Mouse (Mus musculus): ENCODE results near the gene Nfib. TPM values are rescaled to one million over a fixed set of nuclear protein-coding genes. Genes with fewer than 3 reads are reported as not detected.
A peak's percentile ranks its signal among the peaks of the same experiment; 100 is the strongest.

Gene Nfib
- polyA plus RNA-seq, 1 experiment from 2014 or later, result 58.4 TPM

DNA sequence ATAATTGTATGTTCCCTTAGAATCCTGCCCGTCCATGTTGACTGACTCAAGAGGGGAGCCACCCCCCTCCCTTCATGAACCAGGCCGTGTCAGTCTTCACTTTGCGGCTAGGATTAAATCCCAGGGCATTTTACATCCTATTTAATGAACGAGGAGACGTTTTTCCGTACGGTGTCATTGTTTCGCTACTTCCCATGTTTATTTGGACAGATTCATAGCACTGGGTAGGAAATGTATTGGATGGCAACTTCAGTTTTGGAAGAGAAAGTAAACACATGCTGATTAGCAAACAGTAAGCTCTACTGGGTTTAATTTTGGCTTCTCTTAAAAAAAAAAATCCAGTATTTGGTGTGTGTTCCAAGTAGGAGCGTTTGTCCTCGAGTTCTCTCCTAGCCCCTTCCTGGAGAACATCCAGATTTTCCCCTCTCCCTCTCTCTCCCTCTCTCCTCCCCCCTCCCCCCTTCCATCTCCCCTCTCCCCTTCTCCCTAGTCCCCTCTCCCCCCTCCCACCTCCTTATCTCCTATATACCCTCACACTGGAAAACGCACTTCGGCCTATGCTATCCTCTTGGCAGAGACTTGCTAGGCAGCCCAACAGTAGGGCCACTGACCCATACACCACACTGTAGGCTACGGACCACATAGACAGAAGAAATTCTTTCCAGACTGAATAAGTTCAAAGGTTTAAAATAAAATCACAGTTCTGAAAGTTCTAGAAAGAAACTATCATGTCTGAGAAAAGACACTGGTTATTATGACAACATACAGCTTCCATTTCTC, 271.4 kb downstream of the Nfib start:
- no peak overlapping the region for H3K9ac ChIP-seq
- H3K27me3 ChIP-seq, result no peaks in the 10 kb centered on the region
- no peaks in the 10 kb centered on the region for H3K36me3 ChIP-seq
- H3K4me1 ChIP-seq, result peaks cover 25% of the 10 kb centered on the region
- 76% methylated on average over 13 of the region's 13 CpGs for WGBS
- H3K9me3 ChIP-seq (replicated peaks), result no peaks in the 10 kb centered on the region
- no peak overlapping the region for H3K4me2 ChIP-seq (replicated peaks)
- H3K4me3 ChIP-seq, result no peak overlapping the region
- H3K27ac ChIP-seq, result no peak overlapping the region
- ATAC-seq (ENCODE audit: low FRiP score), result no peak

GRCm38 (mm10) chr4:82431831-82432230, 273.7 kb downstream of the Nfib start:
- 97% methylated on average over 8 of the region's 8 CpGs for WGBS

GRCm38 (mm10) chr4:82430802-82431201, 274.7 kb downstream of the Nfib start:
- Histone ChIP-seq H3K27ac (no peak overlapping the region), H3K4me2 (replicated peaks) (no peak overlapping the region), H3K36me3 (no peaks in the 10 kb centered on the region), H3K4me1 (peaks cover 11% of the 10 kb centered on the region), H3K4me3 (no peak overlapping the region), H3K9ac (no peak overlapping the region), H3K27me3 (no peaks in the 10 kb centered on the region), H3K9me3 (replicated peaks) (no peaks in the 10 kb centered on the region)
- ATAC-seq (ENCODE audit: low FRiP score), result peak; percentile 48; the same call in 1 of the 2 replicates
- 52% methylated on average over 3 of the region's 3 CpGs for WGBS

More at GRCm38 (mm10) chr4:82431831-82432230, 273.7 kb downstream of the Nfib start:
- Histone ChIP-seq H3K4me3 (no peak overlapping the region), H3K36me3 (no peaks in the 10 kb centered on the region), H3K4me2 (replicated peaks) (no peak overlapping the region), H3K9me3 (replicated peaks) (no peaks in the 10 kb centered on the region), H3K27me3 (no peaks in the 10 kb centered on the region), H3K9ac (no peak overlapping the region), H3K4me1 (peaks cover 15% of the 10 kb centered on the region), H3K27ac (no peak overlapping the region)
- ATAC-seq (ENCODE audit: low FRiP score), result no peak

- WGBS, result 93% methylated on average over 4 of the region's 4 CpGs
- Histone ChIP-seq H3K9me3 (replicated peaks) (no peaks in the 10 kb centered on the region), H3K36me3 (no peaks in the 10 kb centered on the region)
Measured at GRCm38 (mm10) chr4:82426224-82426623, 279.3 kb downstream of the Nfib start.

DNA sequence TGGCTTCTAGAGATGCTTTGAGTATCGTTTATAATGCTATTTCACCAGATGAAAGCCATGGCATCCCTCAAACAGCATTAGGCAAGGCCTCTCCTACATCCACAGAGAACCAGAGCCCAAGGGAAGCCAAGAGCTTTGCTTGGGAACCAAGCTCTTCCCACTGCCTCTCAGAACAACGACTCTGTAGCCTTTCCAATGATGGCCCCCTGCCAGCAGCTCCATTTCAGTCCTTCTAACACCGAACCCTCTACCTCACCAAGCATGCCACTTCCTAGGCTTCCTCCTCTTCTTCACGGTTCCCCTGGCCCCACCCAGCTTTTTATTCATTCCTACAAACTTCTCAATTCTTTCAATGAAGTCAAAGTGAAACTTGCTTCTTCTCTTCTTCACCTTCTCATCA, 287.3 kb downstream of the Nfib start:
- peaks cover 8% of the 10 kb centered on the region; the same call in 1 of the 2 replicates for H3K4me1 ChIP-seq
- WGBS, result 74% methylated on average over 4 of the region's 4 CpGs
- H3K27ac ChIP-seq, result no peak overlapping the region
- no peak overlapping the region for H3K4me2 ChIP-seq (replicated peaks)
- H3K9me3 ChIP-seq (replicated peaks), result no peaks in the 10 kb centered on the region
- H3K9ac ChIP-seq, result no peak overlapping the region
- no peaks in the 10 kb centered on the region for H3K27me3 ChIP-seq
- H3K4me3 ChIP-seq, result no peak overlapping the region
- H3K36me3 ChIP-seq, result no peaks in the 10 kb centered on the region
- no peak for ATAC-seq (ENCODE audit: low FRiP score)

More at GRCm38 (mm10) chr4:82426224-82426623, 279.3 kb downstream of the Nfib start:
- Histone ChIP-seq H3K27me3 (no peaks in the 10 kb centered on the region), H3K4me3 (no peak overlapping the region), H3K4me1 (0 out of 2 replicates have a peak, but pooled peaks cover 7% of the 10 kb centered on the region), H3K4me2 (replicated peaks) (no peak overlapping the region), H3K27ac (no peak overlapping the region), H3K9ac (no peak overlapping the region)
- ATAC-seq (ENCODE audit: low FRiP score), result no peak

GRCm38 (mm10) chr4:82415817-82416216, 289.7 kb downstream of the Nfib start:
- Histone ChIP-seq H3K27me3 (no peaks in the 10 kb centered on the region), H3K4me1 (peaks cover 19% of the 10 kb centered on the region; the same call in 1 of the 2 replicates), H3K9me3 (replicated peaks) (no peaks in the 10 kb centered on the region), H3K27ac (no peak overlapping the region), H3K4me3 (no peak overlapping the region), H3K9ac (no peak overlapping the region), H3K4me2 (replicated peaks) (no peak overlapping the region), H3K36me3 (no peaks in the 10 kb centered on the region)
- ATAC-seq (ENCODE audit: low FRiP score), result no peak
- WGBS, result 78% methylated on average over 4 of the region's 4 CpGs

GRCm38 (mm10) chr4:82412651-82413050, 292.9 kb downstream of the Nfib start:
- WGBS, result 78% methylated on average over 7 of the region's 7 CpGs

DNA sequence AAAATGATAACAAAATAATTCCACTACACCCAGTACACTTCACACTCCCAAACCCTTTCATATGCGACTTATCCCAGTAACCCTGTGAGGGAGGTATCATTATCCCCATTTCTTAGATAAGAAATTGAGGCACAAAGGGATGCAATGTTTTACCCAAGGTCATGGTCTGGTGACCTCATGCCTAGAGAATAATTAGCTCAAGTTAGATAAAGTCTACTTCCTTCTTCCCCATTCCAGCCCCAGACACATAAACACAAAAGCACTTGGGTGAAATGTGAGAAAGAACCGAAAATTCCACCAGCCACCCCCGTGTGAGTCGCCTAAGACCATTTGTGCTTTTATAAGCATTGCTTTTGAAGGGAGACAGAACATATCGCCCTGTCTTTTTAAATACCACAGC, 293.6 kb downstream of the Nfib start:
- Histone ChIP-seq H3K4me1 (peaks cover 32% of the 10 kb centered on the region), H3K4me2 (replicated peaks) (no peak overlapping the region), H3K9me3 (replicated peaks) (no peaks in the 10 kb centered on the region), H3K4me3 (no peak overlapping the region), H3K27ac (no peak overlapping the region), H3K27me3 (no peaks in the 10 kb centered on the region), H3K36me3 (no peaks in the 10 kb centered on the region), H3K9ac (no peak overlapping the region)
- no peak for ATAC-seq (ENCODE audit: low FRiP score)
- WGBS, result 55% methylated on average over 5 of the region's 5 CpGs

More at GRCm38 (mm10) chr4:82412651-82413050, 292.9 kb downstream of the Nfib start:
- H3K27ac ChIP-seq, result no peak overlapping the region
- H3K4me1 ChIP-seq, result peaks cover 32% of the 10 kb centered on the region
- no peaks in the 10 kb centered on the region for H3K27me3 ChIP-seq
- no peaks in the 10 kb centered on the region for H3K9me3 ChIP-seq (replicated peaks)
- H3K9ac ChIP-seq, result no peak overlapping the region
- H3K36me3 ChIP-seq, result no peaks in the 10 kb centered on the region
- no peak overlapping the region for H3K4me2 ChIP-seq (replicated peaks)
- ATAC-seq (ENCODE audit: low FRiP score), result no peak
- no peak overlapping the region for H3K4me3 ChIP-seq

GRCm38 (mm10) chr4:82408463-82409404, 296.8 kb downstream of the Nfib start:
- Histone ChIP-seq H3K4me2 (replicated peaks) (peak overlapping the region; percentile 22), H3K36me3 (no peaks in the 10 kb centered on the region), H3K4me1 (peaks cover 31% of the 10 kb centered on the region), H3K9ac (no peak overlapping the region), H3K27me3 (no peaks in the 10 kb centered on the region), H3K27ac (no peak overlapping the region), H3K4me3 (no peak overlapping the region), H3K9me3 (replicated peaks) (no peaks in the 10 kb centered on the region)
- 48% methylated on average over 22 of the region's 22 CpGs for WGBS
- peak; percentile 72 for ATAC-seq (ENCODE audit: low FRiP score)

GRCm38 (mm10) chr4:82406511-82406910, 299.0 kb downstream of the Nfib start:
- H3K4me2 ChIP-seq (replicated peaks), result no peak overlapping the region
- ATAC-seq (ENCODE audit: low FRiP score), result no peak
- 88% methylated on average over 6 of the region's 6 CpGs for WGBS
- no peak overlapping the region for H3K4me3 ChIP-seq
- H3K9ac ChIP-seq, result no peak overlapping the region
- no peaks in the 10 kb centered on the region for H3K27me3 ChIP-seq
- no peaks in the 10 kb centered on the region for H3K9me3 ChIP-seq (replicated peaks)
- no peak overlapping the region for H3K27ac ChIP-seq
- H3K4me1 ChIP-seq, result peaks cover 29% of the 10 kb centered on the region
- no peaks in the 10 kb centered on the region for H3K36me3 ChIP-seq

DNA sequence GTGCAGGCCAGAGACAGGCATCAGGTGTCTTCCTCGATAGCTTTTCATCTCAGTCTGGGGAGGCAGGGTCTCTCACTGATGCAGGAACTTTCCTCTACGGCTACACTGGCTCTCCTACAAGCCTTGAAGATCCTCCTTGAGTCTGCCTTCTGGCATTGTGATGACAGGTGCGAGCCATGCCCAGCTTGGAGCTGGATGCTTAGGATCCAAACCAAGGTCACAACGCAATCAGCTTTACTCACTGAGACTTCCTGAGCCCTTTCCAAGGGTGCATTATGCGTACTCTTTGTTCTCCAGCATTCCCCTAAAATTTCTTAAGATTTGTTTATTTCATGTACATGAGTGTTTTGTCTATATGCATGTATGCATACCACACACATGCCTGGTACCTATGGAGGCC, 299.8 kb downstream of the Nfib start:
- 90% methylated on average over 5 of the region's 5 CpGs for WGBS
- Histone ChIP-seq H3K36me3 (no peaks in the 10 kb centered on the region), H3K27me3 (no peaks in the 10 kb centered on the region), H3K4me2 (replicated peaks) (no peak overlapping the region), H3K4me1 (peaks cover 33% of the 10 kb centered on the region), H3K27ac (no peak overlapping the region), H3K9me3 (replicated peaks) (no peaks in the 10 kb centered on the region), H3K9ac (no peak overlapping the region), H3K4me3 (no peak overlapping the region)
- no peak for ATAC-seq (ENCODE audit: low FRiP score)

DNA sequence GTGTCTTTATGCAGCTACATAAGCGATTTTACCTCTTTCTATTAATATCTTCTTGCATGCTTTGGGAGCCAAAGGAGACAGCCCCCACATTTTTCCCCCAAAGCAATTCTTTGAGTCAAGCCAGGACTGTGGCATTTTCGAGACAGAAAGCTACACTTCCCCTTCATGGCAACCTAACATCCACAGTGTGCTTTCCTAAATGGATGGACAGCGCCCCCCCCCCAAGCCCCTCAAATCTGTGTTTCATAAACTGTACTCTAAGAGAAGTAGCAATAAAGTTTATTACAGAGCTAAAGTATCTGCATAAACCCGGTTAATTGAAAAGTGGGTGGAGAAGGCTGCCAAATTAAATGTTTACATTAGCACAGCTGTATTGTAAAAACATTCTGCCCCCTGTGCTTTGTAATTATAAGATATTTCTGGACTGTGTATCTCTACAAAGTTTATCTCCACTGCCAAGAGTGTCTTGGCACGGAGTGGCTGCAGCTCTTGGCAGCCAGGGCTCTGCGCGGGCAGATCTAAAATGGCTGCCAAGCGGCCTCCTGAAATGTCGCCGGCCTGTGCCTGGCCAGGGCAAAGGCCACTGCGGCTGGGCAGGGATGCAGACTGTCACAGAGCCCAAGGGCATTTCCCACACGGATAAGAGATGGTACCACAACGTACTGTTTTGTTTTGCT, 301.4 kb downstream of the Nfib start:
- no peak overlapping the region for H3K27ac ChIP-seq
- no peaks in the 10 kb centered on the region for H3K9me3 ChIP-seq (replicated peaks)
- H3K36me3 ChIP-seq, result no peaks in the 10 kb centered on the region
- 80% methylated on average over 13 of the region's 13 CpGs for WGBS
- ATAC-seq (ENCODE audit: low FRiP score), result no peak
- H3K4me2 ChIP-seq (replicated peaks), result no peak overlapping the region
- H3K9ac ChIP-seq, result no peak overlapping the region
- H3K4me3 ChIP-seq, result no peak overlapping the region
- no peaks in the 10 kb centered on the region for H3K27me3 ChIP-seq
- peaks cover 38% of the 10 kb centered on the region for H3K4me1 ChIP-seq
